Mouse (Mus musculus): ENCODE results near the gene Atm.

Gene Atm

DNA sequence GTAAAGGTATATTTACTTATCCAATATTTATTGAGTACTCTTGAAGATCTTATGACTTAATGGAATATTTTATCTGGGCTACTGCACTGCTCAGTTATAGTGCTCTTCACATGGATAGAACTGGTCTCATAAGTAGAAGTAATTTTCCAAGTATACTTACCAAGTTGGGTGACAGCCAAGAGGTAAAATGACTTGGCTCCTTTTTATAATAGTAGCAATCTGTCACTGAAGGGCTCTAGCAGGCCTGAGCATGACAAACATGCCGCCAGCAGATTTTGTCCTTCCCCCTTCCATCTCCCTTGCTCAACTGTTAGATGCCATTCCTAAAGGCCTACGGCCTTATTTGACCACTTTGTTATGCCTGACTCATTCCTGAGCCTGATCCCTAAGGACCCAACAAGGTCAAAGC is 127.6 kb downstream of the Atm start:
- no peak for DNase-seq (ENCODE audit: low spot score in 2 of 2)

DNA sequence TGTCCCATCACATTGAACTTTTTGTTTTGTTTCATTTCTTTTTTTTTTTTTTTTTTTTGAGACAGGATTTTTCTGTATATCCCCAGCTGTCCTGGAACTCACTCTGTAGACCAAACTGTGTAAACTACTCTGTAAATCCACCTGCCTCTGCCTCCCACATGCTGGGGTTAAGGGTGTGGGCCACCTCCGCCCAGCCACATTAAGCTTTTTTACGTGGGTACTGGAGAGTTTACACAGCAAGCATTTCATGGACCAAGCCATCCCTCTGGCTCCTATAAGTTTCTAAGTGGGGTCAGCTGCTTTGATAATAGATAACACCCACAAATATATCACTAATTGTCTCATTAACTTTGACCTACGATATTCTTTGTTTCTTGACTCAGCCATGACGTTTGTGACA is 128.0 kb downstream of the Atm start:
- no peak for DNase-seq (ENCODE audit: low spot score in 2 of 2)

DNA sequence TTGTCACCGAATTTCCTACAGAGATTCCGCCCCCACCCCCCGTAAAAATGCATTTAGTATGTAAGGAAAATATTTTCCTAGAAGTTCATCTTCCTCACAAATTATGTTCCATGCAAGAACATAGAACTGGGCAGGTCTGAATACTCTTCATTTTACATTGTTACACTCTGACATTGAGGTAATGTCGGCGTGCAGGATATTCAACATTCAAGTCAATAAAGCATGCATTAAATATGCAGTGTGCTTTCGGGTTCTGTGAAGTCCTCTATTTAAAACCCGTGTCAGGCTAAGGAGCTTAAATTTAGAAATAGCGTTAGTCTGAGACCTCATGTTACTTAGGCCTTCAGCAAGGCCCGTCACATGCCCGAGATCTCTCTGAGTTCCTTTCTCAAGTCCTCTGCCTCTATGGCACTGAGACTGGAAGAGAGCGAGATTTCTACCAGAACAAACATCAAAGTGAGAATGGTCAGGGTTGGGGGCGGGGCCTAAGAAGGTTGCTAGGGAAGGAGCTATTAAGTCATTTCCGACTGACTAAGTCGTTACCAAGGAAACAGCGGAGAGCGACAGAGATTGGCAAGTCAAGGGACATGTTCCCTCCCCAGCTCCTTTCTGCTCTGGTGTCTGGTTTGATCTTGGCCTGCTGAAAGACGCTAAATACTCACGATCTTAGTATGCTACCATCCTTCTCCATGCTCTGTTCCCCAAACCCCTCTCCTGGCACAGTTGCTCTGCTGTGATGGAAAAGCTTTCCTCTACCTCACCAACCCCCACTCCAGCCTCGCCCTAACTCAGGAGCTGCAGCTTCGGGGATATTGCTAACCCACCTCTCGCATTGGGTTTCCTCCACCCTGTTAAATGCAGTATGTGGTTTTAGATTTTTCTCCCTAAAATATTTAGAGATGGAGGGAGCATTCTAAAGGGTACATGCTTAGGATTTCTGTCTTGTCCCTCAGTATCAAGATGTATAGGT is 131.5 kb downstream of the Atm start:
- DNase-seq (ENCODE audit: low spot score in 2 of 2): peak; percentile 46 to 62

DNA sequence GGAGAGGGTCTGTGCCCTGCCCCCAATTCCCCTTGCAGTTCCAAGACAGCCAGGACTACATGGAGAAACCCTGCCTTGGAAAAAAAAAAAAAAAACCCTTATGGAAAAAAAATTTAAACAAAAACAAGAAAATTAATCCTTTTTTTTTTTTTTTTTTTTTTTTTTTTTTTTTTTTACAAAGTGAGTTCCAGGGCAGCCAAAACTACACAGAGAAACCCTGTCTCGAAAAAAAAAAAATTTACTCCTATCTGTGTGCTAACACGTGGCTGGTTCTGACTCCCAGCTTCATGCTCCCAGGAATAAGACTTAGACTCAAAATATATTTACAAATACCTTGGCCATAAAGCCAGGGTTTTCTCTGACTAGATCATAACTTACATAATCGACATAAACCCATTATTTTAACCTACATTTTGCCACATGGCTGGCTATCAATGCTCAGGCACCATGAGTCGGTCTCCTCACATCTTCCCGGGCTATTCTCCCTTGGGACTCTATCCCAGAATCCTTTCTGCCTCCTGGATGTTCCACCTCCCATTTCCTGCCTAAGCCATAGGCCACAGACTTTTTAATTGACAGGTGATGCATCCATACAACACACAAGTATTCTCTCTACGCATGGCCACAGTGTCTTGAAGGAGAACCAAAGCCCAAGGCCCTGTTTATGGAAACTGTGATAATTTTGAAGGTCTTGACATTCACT is 132.3 kb downstream of the Atm start:
- no peak for DNase-seq (ENCODE audit: low spot score in 2 of 2)

DNA sequence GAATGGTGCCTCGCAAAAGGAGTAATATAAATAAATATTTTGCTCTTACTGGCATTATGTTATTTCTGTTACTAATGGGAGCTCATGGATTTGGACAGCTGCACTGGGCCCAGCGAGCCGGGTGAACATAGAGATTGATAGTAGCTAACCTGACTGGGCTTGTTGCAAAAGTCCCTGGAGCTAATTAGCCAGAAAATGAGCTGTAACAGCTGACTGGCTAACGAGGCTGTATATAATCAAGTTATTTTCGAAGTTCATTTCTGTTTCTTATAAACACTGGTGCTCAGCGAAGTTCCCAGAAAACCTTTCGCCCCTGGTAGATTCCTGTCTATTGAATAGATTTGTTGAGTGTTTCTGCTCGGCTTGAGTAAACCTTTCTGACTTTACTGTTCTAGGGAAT is 133.5 kb downstream of the Atm start:
- DNase-seq (ENCODE audit: low spot score in 2 of 2): no peak

DNA sequence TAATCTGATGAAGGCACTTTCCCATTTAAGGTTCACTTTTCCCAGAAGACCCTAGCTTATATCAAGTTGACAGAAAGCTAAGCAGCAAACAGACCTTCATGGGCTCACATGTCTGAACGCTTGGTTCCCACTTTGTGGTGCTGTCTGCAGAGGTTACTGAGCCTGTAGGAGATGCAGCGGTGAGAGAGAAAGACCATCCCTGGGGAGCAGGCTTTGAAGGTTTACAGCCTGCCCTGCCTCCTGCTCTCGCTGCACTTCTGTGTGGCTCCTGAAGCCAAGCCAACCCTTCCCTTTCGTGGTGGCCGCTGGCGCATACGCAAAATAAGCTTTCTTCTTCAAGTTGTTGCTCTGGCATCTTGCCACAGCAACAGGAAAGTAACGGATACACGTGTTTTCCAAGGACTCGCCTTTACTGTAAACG is 134.2 kb downstream of the Atm start, which contains the start of gene 4930550C14Rik:
TSS of gene 4930550C14Rik (plus strand) at position 35 of the 421 bp plus-strand sequence.
- DNase-seq (ENCODE audit: low spot score in 2 of 2): peak in 1 of 2 experiments; percentile 15

DNA sequence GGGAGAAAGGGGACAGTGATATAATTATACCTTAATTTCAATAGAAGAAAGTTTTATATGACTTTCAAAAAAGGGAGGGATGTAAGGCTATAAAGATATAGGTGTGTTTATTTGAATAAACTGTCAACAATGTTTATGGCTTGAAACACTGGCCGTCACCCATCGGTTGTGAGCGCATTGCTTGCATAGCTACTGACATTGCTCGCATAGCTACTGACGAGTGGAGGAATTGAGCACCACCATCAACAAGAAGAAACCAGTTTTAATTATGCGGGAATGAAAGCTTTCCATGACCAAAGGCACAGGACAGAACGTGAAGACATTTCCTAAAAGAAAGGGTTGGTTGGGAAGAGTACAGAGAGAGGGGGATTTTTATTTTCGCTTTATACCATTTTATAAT is 135.4 kb downstream of the Atm start:
- DNase-seq (ENCODE audit: low spot score in 2 of 2): no peak

DNA sequence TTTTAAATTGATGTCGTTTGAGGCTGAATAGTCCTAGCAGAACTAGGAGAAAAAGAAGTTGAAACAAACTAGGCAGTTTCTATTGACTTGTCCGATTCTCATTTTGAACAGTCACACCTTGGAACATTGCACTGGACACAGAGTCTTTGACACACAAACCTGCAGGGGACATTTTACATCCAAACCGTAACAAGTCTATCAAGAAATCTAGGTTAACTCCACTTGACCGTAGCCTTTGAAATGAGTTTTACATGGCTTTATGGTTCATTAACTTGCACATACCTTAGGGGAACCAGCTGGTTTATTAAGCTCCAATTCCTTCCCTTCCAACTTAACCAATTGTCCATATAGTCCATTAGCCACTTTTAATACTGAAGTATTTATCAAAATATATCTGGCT is 135.8 kb downstream of the Atm start:
- no peak for DNase-seq (ENCODE audit: low spot score in 2 of 2)

DNA sequence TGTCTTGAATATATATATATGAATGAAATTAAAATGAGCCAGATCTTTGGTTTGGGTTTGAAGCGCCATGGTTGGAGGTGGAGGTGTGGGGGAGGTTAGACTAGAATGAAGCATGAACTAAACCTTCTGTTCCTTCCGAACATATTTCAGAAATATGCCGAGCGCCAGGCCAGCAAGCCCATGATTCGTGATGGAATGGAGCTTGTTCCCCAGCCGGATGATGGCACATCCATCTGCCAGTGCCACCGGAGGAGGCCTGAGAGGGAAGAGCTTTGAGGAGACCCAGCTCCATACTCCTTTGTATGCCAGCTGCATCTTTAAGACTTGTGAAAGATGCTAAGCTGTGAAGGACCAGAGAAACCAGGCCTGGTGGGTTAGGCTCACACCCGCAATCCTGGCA is 137.0 kb downstream of the Atm start:
- no peak for DNase-seq (ENCODE audit: low spot score in 2 of 2)

DNA sequence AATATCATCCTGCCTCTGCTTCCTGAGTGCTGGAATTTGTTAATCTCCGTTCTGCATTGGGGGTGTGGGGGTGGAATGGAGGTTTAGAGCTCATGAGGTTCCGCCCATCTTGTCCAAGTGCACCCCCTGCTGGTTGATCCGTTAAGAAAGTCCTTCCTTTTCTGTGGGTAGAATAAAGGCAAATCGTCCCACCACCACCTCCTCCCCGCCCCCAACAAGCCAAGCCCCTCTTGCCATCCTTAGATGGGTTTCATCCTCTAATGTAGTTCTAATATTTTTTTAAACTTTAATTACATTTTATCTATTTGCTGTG is 138.2 kb downstream of the Atm start:
- DNase-seq (ENCODE audit: low spot score in 2 of 2): peak in 1 of 2 experiments; percentile 49

DNA sequence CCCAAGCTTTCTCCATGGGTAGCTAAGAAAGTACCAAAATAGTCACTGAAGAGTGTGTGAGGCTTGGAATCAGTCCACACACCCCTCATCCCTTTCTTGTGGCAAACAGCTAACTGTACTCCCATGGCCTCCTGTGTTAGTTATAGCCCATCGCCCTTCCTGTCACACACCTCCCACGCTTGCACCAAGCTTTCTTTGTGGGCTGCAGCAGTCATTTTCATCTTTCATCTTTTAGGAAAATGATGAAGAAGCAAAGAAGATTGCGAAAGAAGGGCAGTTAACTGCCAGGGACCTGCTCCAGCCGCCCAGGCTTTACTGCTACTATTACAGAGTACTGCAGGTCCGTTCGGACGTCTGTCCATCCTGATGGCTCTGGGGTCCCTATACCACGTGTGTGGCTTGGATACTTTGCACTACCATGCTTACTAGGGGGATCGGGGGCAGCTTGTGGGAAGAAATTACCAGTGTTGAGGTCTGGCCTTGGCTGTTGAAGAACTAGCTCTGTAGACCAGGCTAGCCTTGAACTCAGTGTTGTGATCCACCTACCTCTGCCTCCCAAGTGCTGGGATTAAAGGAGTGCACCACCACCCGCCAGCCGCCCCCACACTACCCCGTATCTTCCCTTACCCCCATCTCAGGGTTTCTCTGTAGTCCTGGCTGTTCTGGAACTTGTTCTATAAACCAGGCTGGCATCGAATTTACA is 138.7 kb downstream of the Atm start:
- no peak for DNase-seq (ENCODE audit: low spot score in 2 of 2)

DNA sequence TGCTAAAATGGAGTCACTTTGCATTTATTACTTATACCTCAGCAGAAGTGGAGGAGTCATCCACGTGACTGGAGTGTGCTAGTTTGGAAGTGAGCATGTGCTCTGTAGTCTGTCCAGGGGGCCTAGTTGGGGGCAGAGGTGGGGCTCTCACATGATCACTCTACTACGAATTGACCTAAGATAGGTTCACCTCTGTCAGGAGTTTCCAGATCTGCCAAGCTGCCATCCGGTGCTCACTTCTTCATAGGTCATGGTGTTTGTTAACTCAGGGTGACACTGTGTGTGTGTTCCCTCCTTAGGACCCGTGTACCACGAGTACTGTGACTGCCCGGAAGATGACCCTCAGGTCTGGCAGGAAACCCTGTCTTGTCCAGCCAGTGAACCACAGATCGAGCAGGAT is 146.4 kb downstream of the Atm start:
- DNase-seq (ENCODE audit: low spot score in 2 of 2): no peak

Measured in urinary bladder, postnatal 36 days (tissue).